Mouse (Mus musculus) brain, embryonic 14.5 days (tissue): ENCODE data around the gene Phf3.

Source experiments
- CTCF ChIP-seq: fragments of 200-500 bp; IDR thresholded peaks from 2 replicates; pipeline ENCODE4 v1.5.1; 2012; ENCODE audit warnings: inconsistent platforms, mild to moderate bottlenecking, moderate library complexity, borderline replicate concordance; ENCODE audit not compliant: insufficient read depth, insufficient read length; ENCODE audit errors: extremely low read depth
- POLR2A ChIP-seq: fragments of 200-500 bp; IDR thresholded peaks from 2 replicates; pipeline ENCODE4 v1.6.1; 2012; ENCODE audit warnings: mild to moderate bottlenecking, inconsistent platforms, borderline replicate concordance; ENCODE audit not compliant: poor library complexity, insufficient read depth, insufficient read length, severe bottlenecking; ENCODE audit errors: extremely low read depth

DNA sequence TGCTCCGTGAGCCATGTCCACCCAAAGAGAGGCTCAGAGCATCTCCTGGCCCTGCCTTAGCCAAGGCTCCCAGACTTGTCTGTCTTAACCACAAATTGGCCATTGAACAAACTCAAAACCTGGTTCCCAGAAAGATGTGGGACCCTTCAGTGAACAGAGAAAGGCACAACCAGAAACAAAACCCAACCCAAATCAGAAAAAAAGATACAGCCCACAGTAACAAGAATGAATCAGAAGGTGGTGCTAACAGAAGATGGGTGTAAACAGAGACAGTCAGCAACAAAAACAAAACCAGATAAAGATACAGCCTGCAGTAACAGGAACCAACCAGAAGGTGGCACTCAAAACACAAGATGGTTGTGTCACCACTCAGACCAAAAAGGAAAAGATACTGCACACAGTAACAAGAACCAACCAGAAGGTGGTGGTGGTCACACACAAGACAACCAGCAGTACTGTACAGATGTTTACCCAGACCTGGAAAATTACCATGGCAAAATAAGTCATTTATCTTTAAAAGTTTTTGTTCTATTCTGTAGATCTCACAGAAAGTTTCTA, 47.0 kb upstream of the Phf3 start:
- TF ChIP-seq CTCF (peak; percentile 22; the same call in 1 of the 2 replicates), POLR2A (no peak)
